Comparison of ENCODE assay signal across 18 mouse cellular contexts in the genomic region with DNA sequence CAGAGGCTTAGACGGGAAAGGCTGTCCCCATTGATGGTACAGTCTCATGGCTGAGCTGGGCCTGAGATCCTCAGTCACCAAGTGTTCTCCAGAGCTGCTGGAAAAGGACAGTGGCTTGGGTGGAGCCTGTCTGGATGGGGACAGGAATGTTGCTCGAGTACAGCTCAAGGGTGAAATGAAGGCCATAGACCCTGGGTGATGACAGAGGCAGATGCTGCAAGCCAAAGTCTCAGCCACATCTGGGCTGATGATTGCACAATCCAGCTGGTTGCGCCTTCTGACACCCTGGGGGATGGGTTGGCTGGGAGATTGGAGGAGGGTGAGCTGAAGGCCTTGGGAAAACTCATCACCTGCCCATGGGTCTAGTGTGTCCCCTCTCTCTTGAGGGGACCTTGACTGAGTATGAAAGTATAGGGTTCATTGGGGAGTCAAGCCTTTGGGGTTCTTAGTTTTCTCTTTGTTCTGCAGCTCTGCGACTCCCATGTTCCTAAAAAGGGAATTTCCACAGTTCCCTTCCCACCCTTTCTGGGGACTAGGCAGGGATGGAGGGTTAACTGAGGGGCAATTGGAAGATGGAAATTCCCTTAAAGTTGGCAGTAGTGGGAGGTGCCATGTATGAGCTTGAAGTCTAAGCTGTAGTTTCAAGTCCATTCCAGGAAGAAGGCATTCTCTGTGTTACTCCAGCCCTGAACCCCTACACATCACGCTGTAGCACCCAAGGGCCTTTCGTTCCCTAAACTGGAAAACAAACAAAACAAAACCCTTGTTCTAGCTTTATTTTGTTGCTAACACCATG.
A peak's percentile ranks its signal among the peaks of the same experiment; 100 is the strongest.
DNase-seq lines count a peak whose midpoint lies in the region; ATAC-seq lines count a peak whose summit lies in the region.
"Had no signal": no experiment of that assay in that cellular context is flagged by ENCODE, and none has a peak within 500 bp of the region (broad histone marks: within the 10 kb centered on the region; RNA-seq: fewer than 3 reads in every experiment).

No protein-coding gene starts in this region.

- H3K4me2 ChIP-seq in heart, embryonic 11.5 days, result no peak overlapping the region
- H3K4me2 ChIP-seq in lung, embryonic 15.5 days, result no peak overlapping the region
- H3K4me2 ChIP-seq: neural tube, embryonic 12.5 days had no signal

- H3K27ac ChIP-seq in heart, embryonic 11.5 days (ENCODE audit: low read depth, low read length), result no peak overlapping the region
- H3K27ac ChIP-seq in lung, embryonic 15.5 days, result no peak overlapping the region
- H3K27ac ChIP-seq: hindbrain, embryonic 10.5 days; neural tube, embryonic 12.5 days had no signal

- no peaks in the 10 kb centered on the region for H3K9me3 ChIP-seq in heart, embryonic 11.5 days (replicated peaks; ENCODE audit: control insufficient read depth, low read length)
- no peaks in the 10 kb centered on the region for H3K9me3 ChIP-seq in lung, embryonic 15.5 days
- H3K9me3 ChIP-seq: hindbrain, embryonic 10.5 days; neural tube, embryonic 12.5 days had no signal

- H3K27me3 ChIP-seq in heart, embryonic 11.5 days (ENCODE audit: control insufficient read depth, insufficient read depth, low read length), result no peaks in the 10 kb centered on the region
- no peaks in the 10 kb centered on the region for H3K27me3 ChIP-seq in lung, embryonic 15.5 days
- H3K27me3 ChIP-seq: neural tube, embryonic 12.5 days had no signal

- 77% methylated on average over 6 of the region's 6 CpGs for WGBS in heart, embryonic 11.5 days (ENCODE audit: insufficient replicate concordance)
- WGBS in lung, embryonic 15.5 days, result 68% methylated on average over 6 of the region's 6 CpGs

- no peaks in the 10 kb centered on the region for H3K4me1 ChIP-seq in heart, embryonic 11.5 days (ENCODE audit: control insufficient read depth, insufficient read depth, low read length)
- H3K4me1 ChIP-seq in lung, embryonic 15.5 days, result no peaks in the 10 kb centered on the region
- H3K4me1 ChIP-seq: neural tube, embryonic 12.5 days had no signal

- peak; percentile 15 for DNase-seq in adrenal gland, adult 8-10 months
- no peak for DNase-seq in adrenal gland, postnatal 25 days
- peak; percentile 32 to 38 for DNase-seq in heart, adult 9 months (ENCODE audit: low spot score in 2 of 2)
- DNase-seq in skeletal muscle tissue, adult 2 months (ENCODE audit: low read depth, low spot score), result peak; percentile 73
- DNase-seq in left cerebral cortex, adult 11 months (ENCODE audit: low spot score), result no peak
- no peak for DNase-seq in right cerebral cortex, adult 18-20 months
- DNase-seq: cerebellum, adult 18-20 months; cerebellum, postnatal 36 days; kidney, adult 2 months; kidney, postnatal 4 days; liver, postnatal 0 days; thymus, postnatal 36 days had no signal

- ATAC-seq in heart, embryonic 11.5 days (replicated peaks; ENCODE audit: insufficient number of reproducible peaks, low FRiP score, low TSS enrichment), result no peak
- peak; percentile 69; the same call in 1 of the 2 replicates for ATAC-seq in lung, embryonic 15.5 days (ENCODE audit: borderline replicate concordance, extremely low read depth, low FRiP score, low TSS enrichment)
- ATAC-seq: forebrain, embryonic 14.5 days; liver, postnatal 0 days had no signal

- no peak overlapping the region for H3K4me3 ChIP-seq in heart, embryonic 11.5 days (ENCODE audit: low read depth, low read length)
- no peak overlapping the region for H3K4me3 ChIP-seq in lung, embryonic 15.5 days
- H3K4me3 ChIP-seq: erythroblast, embryonic 14.5 days; hindbrain, embryonic 10.5 days; neural tube, embryonic 12.5 days had no signal

- no peaks in the 10 kb centered on the region for H3K36me3 ChIP-seq in heart, embryonic 11.5 days (ENCODE audit: control insufficient read depth, insufficient read depth, low read length)
- H3K36me3 ChIP-seq in lung, embryonic 15.5 days, result no peaks in the 10 kb centered on the region
- H3K36me3 ChIP-seq: hindbrain, embryonic 10.5 days; neural tube, embryonic 12.5 days had no signal

- no peak overlapping the region for H3K9ac ChIP-seq in heart, embryonic 11.5 days (ENCODE audit: low read depth, low read length)
- H3K9ac ChIP-seq in lung, embryonic 15.5 days, result no peak overlapping the region
- H3K9ac ChIP-seq: liver, postnatal 0 days; neural tube, embryonic 12.5 days had no signal

Comparison
In these comparisons a context has a peak if more than half of its experiments do, and no peak if none do; other contexts are left out.
1. DNase-seq: peak in adrenal gland, adult 8-10 months (single experiment), heart, adult 9 months (2 of 2) and skeletal muscle tissue, adult 2 months (single experiment); none in adrenal gland, postnatal 25 days (single experiment), left cerebral cortex, adult 11 months (single experiment) and right cerebral cortex, adult 18-20 months (single experiment).